9 mouse cellular contexts compared by ENCODE assay signal in the genomic region with DNA sequence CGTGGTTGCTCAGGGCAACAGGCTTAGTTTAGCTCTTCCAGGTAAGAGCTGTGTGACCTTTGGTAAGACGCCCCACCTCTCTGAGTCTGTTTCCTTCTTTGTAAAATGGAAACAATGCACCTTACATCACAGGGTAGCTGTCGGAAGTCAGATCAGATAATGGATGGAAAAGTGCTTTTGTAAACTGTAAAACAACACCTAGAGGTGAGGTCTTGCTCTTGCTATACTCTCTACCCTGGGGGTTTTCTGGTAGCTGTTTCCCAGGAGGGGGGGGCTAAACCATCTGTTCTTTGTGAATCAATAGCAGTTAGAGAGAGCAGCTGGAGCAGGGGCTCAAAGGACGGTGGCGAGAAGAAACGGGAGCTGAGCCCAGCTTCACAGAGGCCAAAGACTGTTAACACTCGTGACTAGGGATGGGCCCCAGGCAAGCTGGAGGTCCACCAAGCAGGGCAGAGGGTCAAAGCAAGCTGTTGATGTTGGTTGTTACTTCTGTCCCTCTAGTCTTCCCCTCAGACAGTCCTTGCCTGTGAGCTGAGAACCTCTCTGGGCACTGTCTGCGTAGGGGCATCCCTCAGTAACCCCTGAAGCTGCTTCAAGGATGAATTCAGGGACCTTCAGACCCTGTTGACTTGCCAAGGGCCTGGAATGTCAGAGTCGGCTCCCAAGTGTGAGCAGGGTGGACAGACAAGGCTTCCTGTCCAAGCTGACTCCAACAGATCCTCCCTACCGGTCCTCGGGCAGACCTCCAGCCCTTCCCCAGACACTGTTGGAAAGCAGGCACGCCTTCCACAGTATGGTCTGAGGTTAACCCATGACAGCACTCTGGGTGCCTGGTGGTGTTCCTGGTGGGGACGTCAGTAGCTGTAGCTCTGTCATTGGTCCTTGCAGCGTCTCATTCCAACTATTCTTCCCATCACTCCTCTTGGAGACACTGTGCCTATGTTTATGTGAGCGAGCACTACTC. TPM values are rescaled to one million over a fixed set of nuclear protein-coding genes. Genes with fewer than 3 reads are reported as not detected.
DNase-seq lines count a peak whose midpoint lies in the region; ATAC-seq and TF ChIP-seq lines count a peak whose summit lies in the region.
"Had no signal": no experiment of that assay in that cellular context is flagged by ENCODE, and none has a peak within 500 bp of the region (broad histone marks: within the 10 kb centered on the region; RNA-seq: fewer than 3 reads in every experiment).

No protein-coding gene starts in this region.

- H3K9me3 ChIP-seq in hindbrain, postnatal 0 days (ENCODE audit: low read length) = no peaks in the 10 kb centered on the region

- no peak overlapping the region for H3K4me3 ChIP-seq in liver, adult 2 months (ENCODE audit: insufficient read depth, low read depth, low read length)
- H3K4me3 ChIP-seq in hindbrain, postnatal 0 days (ENCODE audit: low read length) = no peak overlapping the region

- ATAC-seq in hindbrain, postnatal 0 days = peak; percentile 41; the same call in 1 of the 2 replicates
- ATAC-seq: Patski had no signal

- no peak for TF ChIP-seq CTCF in liver, adult 2 months (IDR thresholded peaks at IDR 0.05; ENCODE audit: low read depth, low read length)
- TF ChIP-seq CTCF in hindbrain, postnatal 0 days (IDR thresholded peaks at IDR 0.05; ENCODE audit: low read depth) = no peak

- no peaks in the 10 kb centered on the region for H3K79me2 ChIP-seq in liver, adult 2 months (ENCODE audit: control insufficient read depth, insufficient read depth, low read length)

- no peaks in the 10 kb centered on the region for H3K36me3 ChIP-seq in liver, adult 2 months (ENCODE audit: control insufficient read depth, insufficient read depth, low read length)
- H3K36me3 ChIP-seq in hindbrain, postnatal 0 days (ENCODE audit: insufficient read depth, low read length) = no peaks in the 10 kb centered on the region

- H3K4me2 ChIP-seq in hindbrain, postnatal 0 days (ENCODE audit: low read depth, low read length) = no peak overlapping the region

- intact Hi-C loops in left cerebral cortex, postnatal 25 days (cut with DNase I) = loop anchor here (10.0 kb wide), 1 partner anchor 506 kb away; no protein-coding TSS in a partner anchor

- TF ChIP-seq POLR2A in liver, adult 2 months (IDR thresholded peaks at IDR 0.05; ENCODE audit: extremely low read depth, insufficient read depth, low read length) = no peak

- 0 out of 2 replicates have a peak overlapping the region, but pooled peaks have one; percentile 4 for H3K27ac ChIP-seq in liver, adult 2 months (replicated peaks; ENCODE audit: insufficient read depth, low read depth, low read length)
- H3K27ac ChIP-seq in hindbrain, postnatal 0 days = no peak overlapping the region

- H3K27me3 ChIP-seq in liver, adult 2 months (ENCODE audit: control insufficient read depth, insufficient read depth, low read length) = no peaks in the 10 kb centered on the region
- H3K27me3 ChIP-seq in hindbrain, postnatal 0 days (ENCODE audit: insufficient read depth, low read length) = no peaks in the 10 kb centered on the region

- no peaks in the 10 kb centered on the region for H3K4me1 ChIP-seq in liver, adult 2 months (ENCODE audit: control insufficient read depth, insufficient read depth, low read length)
- peaks cover 5% of the 10 kb centered on the region; the same call in 1 of the 2 replicates for H3K4me1 ChIP-seq in hindbrain, postnatal 0 days (ENCODE audit: insufficient read depth, low read length)

- no peak overlapping the region for H3K9ac ChIP-seq in liver, adult 2 months (ENCODE audit: low read depth, low read length)
- 0 out of 2 replicates have a peak overlapping the region, but pooled peaks have one; percentile 4 for H3K9ac ChIP-seq in hindbrain, postnatal 0 days (replicated peaks; ENCODE audit: low read length)

- WGBS in liver, adult 2 months = 50% methylated on average over 15 of the region's 15 CpGs
- WGBS in hindbrain, postnatal 0 days = 47% methylated on average over 15 of the region's 15 CpGs

- peak; percentile 9 for DNase-seq in liver, adult 2 months (ENCODE audit: extremely low read depth, low read depth, low spot score)
- no peak for DNase-seq in liver
- DNase-seq in gastrocnemius, adult 8-10 months (ENCODE audit: low spot score in 2 of 2) = peak; percentile 54 to 75
- DNase-seq in hindbrain, postnatal 0 days (ENCODE audit: low spot score) = no peak
- peak; percentile 92 for DNase-seq in lung, postnatal 10 days
- peak; percentile 67 to 73 for DNase-seq in thymus, postnatal 36 days
- no peak for DNase-seq in left cerebral cortex, postnatal 25 days (ENCODE audit: low spot score in 2 of 2)
- DNase-seq in right cerebral cortex, adult 2 months (ENCODE audit: low spot score in 2 of 2) = no peak

RNA-seq across cellular contexts. Expression of gene Cd2, which starts 7.1 kb away (rescaled TPM):
- 0.87 and 1.0 TPM in 2 replicates for total RNA-seq in liver, adult 2 months (2014; rRNA removed)
- 0.33 and 0.45 TPM in 2 replicates for polyA plus RNA-seq in liver, adult 2 months (2012; rRNA removed)
- not detected for total RNA-seq in gastrocnemius, adult 8-10 months (2022)
- not detected in 2 replicates for total RNA-seq in hindbrain, postnatal 0 days (2014; rRNA removed)
- not detected in 2 replicates for polyA plus RNA-seq in hindbrain, postnatal 0 days (2015; fragmentation: Nextera tagmentation; extraction: Ambion mirVana)
- not detected for total RNA-seq in left cerebral cortex, postnatal 25 days (2021)
- polyA plus RNA-seq: Patski had no signal

Comparison
In these comparisons a context has a peak if more than half of its experiments do, and no peak if none do; other contexts are left out.
1. DNase-seq: peak in liver, adult 2 months (single experiment), gastrocnemius, adult 8-10 months (2 of 2), lung, postnatal 10 days (single experiment) and thymus, postnatal 36 days (2 of 2); none in liver (single experiment), hindbrain, postnatal 0 days (single experiment), left cerebral cortex, postnatal 25 days (0 of 2) and right cerebral cortex, adult 2 months (0 of 2).